Mouse (Mus musculus): ENCODE measurements around the gene Gm17467.
"Not testable (repeated sequence)": the region's sequence is repeated elsewhere in the genome, so short reads cannot be mapped to it uniquely, and the experiment has no call there.

Gene Gm17467

GRCm38 (mm10) chrX:123704691-123705090 is at the start of gene Gm17467:
Gene Gm17467, minus strand, starts transcription at chrX:123704791.
- not testable (repeated sequence) for DNase-seq (ENCODE audit: low spot score)
